Mouse (Mus musculus) ES-E14 (cell line): Measurements from ENCODE around the gene Ednra.

Experiments
- CHD2 ChIP-seq: IDR thresholded peaks from 2 replicates; pipeline ENCODE4 v1.6.1; 2014; ENCODE audit warnings: mild to moderate bottlenecking, low read depth, low read length, inconsistent platforms
- HCFC1 ChIP-seq: IDR thresholded peaks from 2 replicates; pipeline ENCODE4 v1.6.1; 2012; ENCODE audit warnings: low read length, inconsistent platforms, borderline replicate concordance; ENCODE audit not compliant: insufficient read depth
- MAFK ChIP-seq: IDR thresholded peaks from 2 replicates; pipeline ENCODE4 v1.6.1; 2014; ENCODE audit warnings: mild to moderate bottlenecking, low read depth, low read length, inconsistent platforms; ENCODE audit not compliant: insufficient read depth
- ZC3H11A ChIP-seq: IDR thresholded peaks from 2 replicates; pipeline ENCODE4 v1.6.1; 2012; ENCODE audit warnings: low read depth, mild to moderate bottlenecking, inconsistent platforms, low read length, borderline replicate concordance
- ZNF384 ChIP-seq: IDR thresholded peaks from 2 replicates; pipeline ENCODE4 v1.6.1; 2012; ENCODE audit warnings: low read depth, low read length, inconsistent platforms

DNA sequence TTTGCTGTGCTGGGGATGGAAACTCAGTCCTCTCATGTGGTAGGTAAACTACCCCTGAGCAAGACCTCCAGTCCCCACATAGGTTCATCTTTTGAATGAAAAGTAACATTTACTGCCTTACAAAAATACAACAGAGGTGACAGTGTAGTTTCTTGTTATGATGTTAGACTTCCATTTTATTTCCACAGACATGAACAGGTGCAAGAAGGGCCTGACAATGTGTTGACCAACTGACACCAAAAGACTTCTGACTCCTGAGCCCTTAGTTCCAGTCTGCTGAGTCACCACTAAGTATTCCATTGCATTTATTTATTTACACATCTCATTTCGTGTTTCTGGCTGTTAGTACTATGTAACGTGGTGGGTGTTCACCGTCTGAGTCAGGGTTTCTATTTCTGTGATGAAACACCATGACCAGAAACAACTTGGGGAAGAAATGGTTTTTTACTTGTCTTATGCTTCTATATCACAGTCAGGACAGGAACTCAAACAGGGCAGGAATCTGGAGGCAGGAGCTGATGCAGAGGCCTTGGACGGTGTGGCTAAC, 64.7 kb downstream of the Ednra start:
- TF ChIP-seq CHD2, result no peak
- TF ChIP-seq HCFC1, result no peak
- TF ChIP-seq MAFK, result no peak
- no peak for TF ChIP-seq ZNF384
- TF ChIP-seq ZC3H11A, result no peak
